Mouse (Mus musculus) MEL (cell line): ENCODE results near the gene Megf8. TPM values are rescaled to one million over a fixed set of nuclear protein-coding genes. Genes with fewer than 3 reads are reported as not detected.

Experiments used
- DNase-seq: peaks from one replicate; pipeline ENCODE4 v3.0.0; 2011; ENCODE audit warnings: low read depth, low spot score
- H3K27ac ChIP-seq: 2 replicates; pipeline ENCODE4 v1.5.1; 2012; ENCODE audit warnings: low read depth, mild to moderate bottlenecking, control low read depth, low read length, moderate library complexity; ENCODE audit not compliant: control insufficient read depth
- H3K27me3 ChIP-seq, 2 experiments: fragments of 150-350 bp in 1 of 2; sonication (generic) in 1 of 2; 2 replicates each; pipeline ENCODE4 v1.6.1; 2012; ENCODE audit warnings: low read length in 2 of 2, mild to moderate bottlenecking in 2 of 2, improper control_type of control experiment in 1 of 2, moderate library complexity in 1 of 2; ENCODE audit not compliant: insufficient read depth in 2 of 2, control insufficient read depth in 1 of 2
- H3K36me3 ChIP-seq, 2 experiments: 2 replicates each; pipeline ENCODE4 v1.6.1; 2012 to 2014; ENCODE audit warnings: low read length in 2 of 2, improper control_type of control experiment in 1 of 2, inconsistent platforms in 1 of 2, mild to moderate bottlenecking in 1 of 2; ENCODE audit not compliant: insufficient read depth in 2 of 2, control insufficient read depth in 1 of 2
- H3K4me1 ChIP-seq, 2 experiments: fragments of 150-350 bp in 1 of 2; sonication (generic) in 1 of 2; 2 replicates each; pipeline ENCODE4 v1.6.1; 2012; ENCODE audit warnings: low read length in 2 of 2, improper control_type of control experiment in 1 of 2, mild to moderate bottlenecking in 1 of 2; ENCODE audit not compliant: insufficient read depth in 2 of 2, control insufficient read depth in 1 of 2
- H3K4me3 ChIP-seq, 2 experiments: fragments of 150-350 bp in 1 of 2; sonication (generic) in 1 of 2; 2 replicates each; pipeline ENCODE4 v1.5.1; 2012; ENCODE audit warnings: low read depth in 2 of 2, low read length in 2 of 2, mild to moderate bottlenecking in 2 of 2, moderate library complexity in 2 of 2, control low read depth in 1 of 2, improper control_type of control experiment in 1 of 2; ENCODE audit not compliant: control insufficient read depth in 1 of 2, insufficient read depth in 1 of 2
- H3K79me2 ChIP-seq: 2 replicates; pipeline ENCODE4 v1.6.1; 2012; ENCODE audit warnings: mild to moderate bottlenecking, low read length, moderate library complexity; ENCODE audit not compliant: control insufficient read depth, poor library complexity, insufficient read depth
- H3K9ac ChIP-seq: 2 replicates; pipeline ENCODE4 v1.6.1; 2012; ENCODE audit warnings: low read depth, mild to moderate bottlenecking, control low read depth, low read length, moderate library complexity; ENCODE audit not compliant: control insufficient read depth, poor library complexity, severe bottlenecking
- H3K9me3 ChIP-seq: fragments of 150-350 bp; sonication (generic); replicated peaks from 2 replicates; pipeline ENCODE4 v1.6.1; 2012; ENCODE audit warnings: mild to moderate bottlenecking, low read length, improper control_type of control experiment, moderate library complexity; ENCODE audit not compliant: insufficient read depth
- BHLHE40 ChIP-seq: IDR thresholded peaks from 2 replicates; pipeline ENCODE4 v1.6.1; 2012; ENCODE audit warnings: low read depth, mild to moderate bottlenecking, inconsistent platforms, low read length, improper control_type of control experiment, borderline replicate concordance
- CTCF ChIP-seq, 3 experiments: IDR thresholded peaks in 2 of 3; conservative IDR thresholded peaks in 1 of 3; 2 replicates each; pipeline ENCODE4 v1.5.1; 2011 to 2012; ENCODE audit warnings: low read length in 3 of 3, low read depth in 2 of 3, mild to moderate bottlenecking in 2 of 3, improper control_type of control experiment in 1 of 3, inconsistent platforms in 1 of 3, mixed read lengths in 1 of 3, moderate library complexity in 1 of 3; ENCODE audit not compliant: control insufficient read depth in 1 of 3, insufficient read depth in 1 of 3, poor library complexity in 1 of 3, severe bottlenecking in 1 of 3
- ELF1 ChIP-seq: IDR thresholded peaks from 2 replicates; pipeline ENCODE4 v1.6.1; 2014; ENCODE audit warnings: low read depth, mild to moderate bottlenecking, inconsistent platforms, low read length, improper control_type of control experiment, moderate library complexity
- EP300 ChIP-seq, 2 experiments: IDR thresholded peaks; 2 replicates each; pipeline ENCODE4 v1.6.1; 2011; ENCODE audit warnings: improper control_type of control experiment in 2 of 2, low read length in 2 of 2, low read depth in 1 of 2, mild to moderate bottlenecking in 1 of 2
- ETS1 ChIP-seq: IDR thresholded peaks from 2 replicates; pipeline ENCODE4 v1.6.1; 2012; ENCODE audit warnings: low read depth, mild to moderate bottlenecking, inconsistent platforms, low read length, improper control_type of control experiment, moderate library complexity
- GATA1 ChIP-seq: IDR thresholded peaks from 2 replicates; pipeline ENCODE4 v1.6.1; 2011; ENCODE audit warnings: low read depth, low read length, improper control_type of control experiment
- JUND ChIP-seq: IDR thresholded peaks from 2 replicates; pipeline ENCODE4 v1.6.1; 2011; ENCODE audit warnings: low read depth, mild to moderate bottlenecking, improper control_type of control experiment, low read length
- KAT2A ChIP-seq: conservative IDR thresholded peaks from 2 replicates; pipeline ENCODE4 v1.6.1; 2012; ENCODE audit warnings: low read depth, low read length, improper control_type of control experiment, inconsistent platforms
- MAX ChIP-seq: IDR thresholded peaks from 2 replicates; pipeline ENCODE4 v1.6.1; 2011; ENCODE audit warnings: low read length, improper control_type of control experiment
- MAZ ChIP-seq: IDR thresholded peaks from 2 replicates; pipeline ENCODE4 v1.6.1; 2012; ENCODE audit warnings: low read depth, mild to moderate bottlenecking, inconsistent platforms, low read length, improper control_type of control experiment
- MXI1 ChIP-seq: IDR thresholded peaks from 2 replicates; pipeline ENCODE4 v1.6.1; 2011; ENCODE audit warnings: mild to moderate bottlenecking, low read depth, low read length, improper control_type of control experiment
- MYC ChIP-seq: IDR thresholded peaks from 2 replicates; pipeline ENCODE4 v1.6.1; 2011; ENCODE audit warnings: low read depth, mild to moderate bottlenecking, low read length, improper control_type of control experiment, moderate library complexity
- NELFE ChIP-seq: IDR thresholded peaks from 2 replicates; pipeline ENCODE4 v1.6.1; 2011; ENCODE audit warnings: low read depth, low read length, improper control_type of control experiment
- NRF1 ChIP-seq: IDR thresholded peaks from 2 replicates; pipeline ENCODE4 v1.6.1; 2014; ENCODE audit warnings: low read depth, mild to moderate bottlenecking, inconsistent platforms, low read length, improper control_type of control experiment, moderate library complexity; ENCODE audit not compliant: poor library complexity, insufficient read depth, severe bottlenecking
- POLR2A ChIP-seq, 2 experiments: IDR thresholded peaks; 2 replicates each; pipeline ENCODE4 v1.6.1; 2011 to 2012; ENCODE audit warnings: low read length in 2 of 2, mild to moderate bottlenecking in 2 of 2, control low read depth in 1 of 2, improper control_type of control experiment in 1 of 2, low read depth in 1 of 2, moderate library complexity in 1 of 2; ENCODE audit not compliant: control insufficient read depth in 1 of 2, insufficient read depth in 1 of 2, poor library complexity in 1 of 2
- POLR2AphosphoS5 ChIP-seq: IDR thresholded peaks from 2 replicates; pipeline ENCODE4 v1.6.1; 2012; ENCODE audit warnings: low read depth, borderline replicate concordance, mild to moderate bottlenecking, inconsistent platforms, low read length, moderate library complexity, mixed read lengths
- RCOR1 ChIP-seq: IDR thresholded peaks from 2 replicates; pipeline ENCODE4 v1.6.1; 2012; ENCODE audit warnings: low read depth, mild to moderate bottlenecking, inconsistent platforms, low read length, improper control_type of control experiment
- SIN3A ChIP-seq: IDR thresholded peaks from 2 replicates; pipeline ENCODE4 v1.6.1; 2012; ENCODE audit warnings: low read length, improper control_type of control experiment, inconsistent platforms
- SMC3 ChIP-seq: IDR thresholded peaks from 2 replicates; pipeline ENCODE4 v1.6.1; 2011; ENCODE audit warnings: low read depth, low read length, improper control_type of control experiment
- TAL1 ChIP-seq: IDR thresholded peaks from 2 replicates; pipeline ENCODE4 v1.6.1; 2012; ENCODE audit warnings: mild to moderate bottlenecking, inconsistent platforms, low read length, moderate library complexity, mixed read lengths
- TCF12 ChIP-seq: IDR thresholded peaks from 2 replicates; pipeline ENCODE4 v1.6.1; 2014; ENCODE audit warnings: low read depth, mild to moderate bottlenecking, inconsistent platforms, low read length, improper control_type of control experiment, moderate library complexity
- UBTF ChIP-seq: IDR thresholded peaks from 2 replicates; pipeline ENCODE4 v1.6.1; 2012; ENCODE audit warnings: low read depth, mild to moderate bottlenecking, inconsistent platforms, low read length, improper control_type of control experiment, moderate library complexity, borderline replicate concordance; ENCODE audit not compliant: insufficient read depth
- USF1 ChIP-seq: IDR thresholded peaks from 2 replicates; pipeline ENCODE4 v1.6.1; 2014; ENCODE audit warnings: low read depth, mild to moderate bottlenecking, inconsistent platforms, low read length, improper control_type of control experiment, moderate library complexity
- polyA plus RNA-seq, 2 experiments: library from polyadenylated mRNA; stranded (reverse) in 1 of 2; unstranded in 1 of 2; fragments of >175 nt in 1 of 2; fragments of >200 nt in 1 of 2; gene quantifications; 2 replicates each; pipeline versions ENCODE4 v1.2.1 to v1.2.4; 2012; ENCODE audit warnings: low replicate concordance in 2 of 2, low read depth in 1 of 2; ENCODE audit not compliant: insufficient read length in 2 of 2, insufficient read depth in 1 of 2, missing spikeins in 1 of 2
- total RNA-seq: library from RNA; depleted of rRNA; stranded (reverse); fragments of 300-350 nt; gene quantifications from 2 replicates; pipeline ENCODE4 v1.2.3, GENCODE M21; 2012

The Megf8 gene
- total and polyA plus RNA-seq, 3 experiments, result 12.7 to 22.0 TPM; not detected in 1

DNA sequence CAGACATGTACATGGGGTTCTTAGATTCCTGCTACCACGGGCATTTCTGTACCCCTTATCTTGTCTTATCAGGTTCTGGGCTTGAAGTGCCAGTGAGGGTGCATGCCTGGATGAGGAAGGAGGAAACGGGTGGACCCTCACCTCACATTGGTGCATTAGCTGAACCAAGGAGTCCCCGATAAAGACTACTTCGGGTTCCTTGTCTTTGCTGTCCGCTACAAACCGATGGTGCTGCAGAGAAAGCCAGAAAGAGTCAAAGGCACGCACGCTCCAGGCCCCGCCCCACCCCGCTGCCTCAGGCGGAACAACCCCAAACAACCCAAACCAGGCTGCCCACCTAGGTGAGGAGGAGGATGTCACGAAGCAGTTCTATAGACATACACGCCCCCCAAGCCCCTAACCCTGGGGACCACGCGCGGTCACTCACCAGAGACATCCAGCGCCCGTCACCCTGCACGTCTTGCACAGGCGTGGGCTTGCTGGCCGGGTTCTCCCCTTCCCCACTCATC, 20.0 kb upstream of the Megf8 start:
- Histone ChIP-seq H3K27me3 (no peaks in the 10 kb centered on the region), H3K79me2 (peaks cover 5% of the 10 kb centered on the region; the same call in 1 of the 2 replicates), H3K4me1 (peaks cover 3 to 16% of the 10 kb centered on the region in 2 experiments), H3K4me3 (peak overlapping the region; percentile 76 to 82), H3K27ac (peak overlapping the region; percentile 72)
- DNase-seq, result peak; percentile 76
- peak; percentile 47; the same call in 1 of the 2 replicates for TF ChIP-seq BHLHE40
- TF ChIP-seq CTCF (IDR thresholded peaks at IDR 0.05 in 2 of 3, conservative IDR thresholded peaks at IDR 0.05 in 1 of 3; ENCODE audit: control insufficient read depth in 1 of 3, insufficient read depth in 1 of 3, low read depth in 2 of 3, low read length in 3 of 3, poor library complexity in 1 of 3, severe bottlenecking in 1 of 3), result no peak
- TF ChIP-seq SIN3A, result peak; percentile 45
- TF ChIP-seq NRF1, result 0 out of 2 replicates have a peak, but pooled peaks have one; percentile 37
- TF ChIP-seq TCF12, result peak; percentile 58; the same call in 1 of the 2 replicates
- TF ChIP-seq EP300 (IDR thresholded peaks at IDR 0.05; ENCODE audit: low read depth in 1 of 2, low read length in 2 of 2), result peak in 1 of 2 experiments; percentile 50; a peak in 3 of 4 replicates
- TF ChIP-seq JUND, result no peak
- no peak for TF ChIP-seq POLR2AphosphoS5
- TF ChIP-seq GATA1, result peak; percentile 85
- peak; percentile 9; the same call in 1 of the 2 replicates for TF ChIP-seq TAL1
- TF ChIP-seq ELF1, result peak; percentile 47
- TF ChIP-seq UBTF, result no peak
- TF ChIP-seq NELFE, result no peak
- TF ChIP-seq MAX, result peak; percentile 46
- peak; percentile 63; the same call in 1 of the 2 replicates for TF ChIP-seq MYC
- TF ChIP-seq MXI1, result peak; percentile 60; the same call in 1 of the 2 replicates
- TF ChIP-seq USF1, result no peak
- peak; percentile 48; the same call in 1 of the 2 replicates for TF ChIP-seq ETS1
- TF ChIP-seq POLR2A (IDR thresholded peaks at IDR 0.05; ENCODE audit: control insufficient read depth in 1 of 2, insufficient read depth in 1 of 2, low read depth in 1 of 2, low read length in 2 of 2, poor library complexity in 1 of 2), result 0 out of 4 replicates have a peak, but pooled peaks of 1 of the 2 experiments have one; percentile 22
- TF ChIP-seq KAT2A, result no peak
- TF ChIP-seq SMC3, result no peak; the same call in 1 of the 2 replicates
- peak; percentile 64 for TF ChIP-seq RCOR1
- peak; percentile 79; the same call in 1 of the 2 replicates for TF ChIP-seq MAZ
- TF ChIP-seq, all 39 proteins: peak for 15
- Histone ChIP-seq H3K9me3 (no peaks in the 10 kb centered on the region), H3K36me3 (peaks cover 0 to 10% of the 10 kb centered on the region in 2 experiments; a peak in 2 of 4 replicates), H3K9ac (peak overlapping the region; percentile 74)
